Mouse (Mus musculus) neural tube, embryonic 13.5 days (tissue): Measurements from ENCODE around the gene Poln. TPM values are rescaled to one million over a fixed set of nuclear protein-coding genes. Genes with fewer than 3 reads are reported as not detected.

Experiments
- ATAC-seq: fragments of 200-750 bp; cut with Nextera tagmentation; 2 replicates; pipeline ENCODE4 v1.8.0; 2017; ENCODE audit warnings: low read depth, mild to moderate bottlenecking, moderate TSS enrichment, moderate library complexity
- H3K27ac ChIP-seq: fragments of 300-500 bp; sonication (generic); replicated peaks from 2 replicates; pipeline ENCODE4 v1.5.1; 2015; ENCODE audit warnings: moderate library complexity, mild to moderate bottlenecking, inconsistent platforms
- H3K27me3 ChIP-seq: fragments of 300-500 bp; sonication (generic); 2 replicates; pipeline ENCODE4 v1.6.1; 2015; ENCODE audit warnings: mild to moderate bottlenecking, inconsistent platforms
- H3K36me3 ChIP-seq: fragments of 300-500 bp; sonication (generic); 2 replicates; pipeline ENCODE4 v1.6.1; 2015; ENCODE audit warnings: mild to moderate bottlenecking, inconsistent platforms
- H3K4me1 ChIP-seq: fragments of 300-500 bp; sonication (generic); replicated peaks from 2 replicates; pipeline ENCODE4 v1.6.1; 2015; ENCODE audit warnings: inconsistent platforms
- H3K4me2 ChIP-seq: fragments of 300-500 bp; sonication (generic); 2 replicates; pipeline ENCODE4 v1.6.1; 2015; ENCODE audit warnings: inconsistent platforms, mild to moderate bottlenecking, moderate library complexity
- H3K4me3 ChIP-seq: fragments of 300-500 bp; sonication (generic); 2 replicates; pipeline ENCODE4 v1.5.1; 2015; ENCODE audit warnings: mild to moderate bottlenecking, inconsistent platforms
- H3K9ac ChIP-seq: fragments of 300-500 bp; sonication (generic); 2 replicates; pipeline ENCODE4 v1.6.1; 2015; ENCODE audit warnings: moderate library complexity, mild to moderate bottlenecking, inconsistent platforms
- H3K9me3 ChIP-seq: fragments of 300-500 bp; sonication (generic); 2 replicates; pipeline ENCODE4 v1.6.1; 2016; ENCODE audit warnings: inconsistent platforms
- WGBS: fragments of 180-500 bp; shearing (Covaris S2); methylation state at CpG from one replicate; pipeline ENCODE4 v1.1.7; 2015; 5-methylcytosine and 5-hydroxymethylcytosine counted together
- polyA plus RNA-seq: library from polyadenylated mRNA; unstranded; fragments of >200 nt; fragmentation: Nextera tagmentation; extraction: Ambion mirVana; gene quantifications from 2 replicates; pipeline ENCODE4 v1.2.1, GENCODE M21; 2015

Gene Poln
- polyA plus RNA-seq, 1 experiment from 2014 or later = 0.29 TPM

- H3K4me3 ChIP-seq = peak overlapping the region; percentile 78
- no peaks in the 10 kb centered on the region for H3K27me3 ChIP-seq
- ATAC-seq = no peak
- peaks cover 37% of the 10 kb centered on the region for H3K4me1 ChIP-seq
- H3K27ac ChIP-seq = peak overlapping the region; percentile 91
- peak overlapping the region; percentile 67 for H3K9ac ChIP-seq
- H3K4me2 ChIP-seq = peak overlapping the region; percentile 72
- no peaks in the 10 kb centered on the region for H3K9me3 ChIP-seq
- 86% methylated on average over 3 of the region's 3 CpGs for WGBS
- peaks cover 26% of the 10 kb centered on the region for H3K36me3 ChIP-seq
These were observed 706 bp upstream of the Poln start for GRCm38 (mm10) chr5:34169954-34170353.

GRCm38 (mm10) chr5:34167857-34168256, 1.4 kb downstream of the Poln start:
- Histone ChIP-seq H3K27me3 (no peaks in the 10 kb centered on the region), H3K4me3 (no peak overlapping the region), H3K27ac (no peak overlapping the region), H3K36me3 (peaks cover 16% of the 10 kb centered on the region), H3K4me2 (peak overlapping the region; percentile 2; the same call in 1 of the 2 replicates), H3K9ac (no peak overlapping the region), H3K4me1 (peaks cover 44% of the 10 kb centered on the region), H3K9me3 (no peaks in the 10 kb centered on the region)
- ATAC-seq = no peak
- 76% methylated on average over 4 of the region's 4 CpGs for WGBS

GRCm38 (mm10) chr5:34165793-34166192, 3.5 kb downstream of the Poln start:
- no peak overlapping the region for H3K9ac ChIP-seq
- no peaks in the 10 kb centered on the region for H3K9me3 ChIP-seq
- peaks cover 43% of the 10 kb centered on the region for H3K4me1 ChIP-seq
- 87% methylated on average over 4 of the region's 4 CpGs for WGBS
- no peak overlapping the region for H3K27ac ChIP-seq
- H3K27me3 ChIP-seq = no peaks in the 10 kb centered on the region
- H3K4me3 ChIP-seq = no peak overlapping the region
- H3K36me3 ChIP-seq = peaks cover 13% of the 10 kb centered on the region
- no peak overlapping the region for H3K4me2 ChIP-seq
- ATAC-seq = no peak

- ATAC-seq = no peak
- no peak overlapping the region for H3K27ac ChIP-seq
- H3K4me3 ChIP-seq = no peak overlapping the region
- H3K4me2 ChIP-seq = no peak overlapping the region
- peaks cover 3% of the 10 kb centered on the region; the same call in 1 of the 2 replicates for H3K36me3 ChIP-seq
- H3K9me3 ChIP-seq = no peaks in the 10 kb centered on the region
- no peak overlapping the region for H3K9ac ChIP-seq
- H3K4me1 ChIP-seq = no peaks in the 10 kb centered on the region
- H3K27me3 ChIP-seq = no peaks in the 10 kb centered on the region
These were observed 20.8 kb downstream of the Poln start for GRCm38 (mm10) chr5:34148476-34148875.

- no peak overlapping the region for H3K27ac ChIP-seq
- WGBS = 91% methylated on average over 3 of the region's 3 CpGs
- H3K27me3 ChIP-seq = no peaks in the 10 kb centered on the region
- ATAC-seq = no peak
- H3K9me3 ChIP-seq = no peaks in the 10 kb centered on the region
- H3K4me2 ChIP-seq = no peak overlapping the region
- H3K4me3 ChIP-seq = no peak overlapping the region
- no peaks in the 10 kb centered on the region for H3K4me1 ChIP-seq
- H3K36me3 ChIP-seq = no peaks in the 10 kb centered on the region
- no peak overlapping the region for H3K9ac ChIP-seq
These were observed 21.7 kb downstream of the Poln start for GRCm38 (mm10) chr5:34147554-34147953.

- Histone ChIP-seq H3K27me3 (no peaks in the 10 kb centered on the region), H3K27ac (no peak overlapping the region), H3K4me1 (no peaks in the 10 kb centered on the region), H3K36me3 (no peaks in the 10 kb centered on the region), H3K4me2 (no peak overlapping the region), H3K4me3 (no peak overlapping the region), H3K9ac (no peak overlapping the region), H3K9me3 (no peaks in the 10 kb centered on the region)
- ATAC-seq = no peak
- 0% methylated on average over 1 of the region's 1 CpGs for WGBS
These were observed 29.5 kb downstream of the Poln start for GRCm38 (mm10) chr5:34139751-34140150.

GRCm38 (mm10) chr5:34132731-34133130, 36.5 kb downstream of the Poln start:
- WGBS = 81% methylated on average over 2 of the region's 2 CpGs
- ATAC-seq = no peak
- Histone ChIP-seq H3K27ac (no peak overlapping the region), H3K9ac (no peak overlapping the region), H3K4me3 (no peak overlapping the region), H3K4me1 (no peaks in the 10 kb centered on the region), H3K36me3 (no peaks in the 10 kb centered on the region), H3K27me3 (no peaks in the 10 kb centered on the region), H3K4me2 (no peak overlapping the region), H3K9me3 (no peaks in the 10 kb centered on the region)

GRCm38 (mm10) chr5:34124131-34124530, 45.1 kb downstream of the Poln start:
- no peak overlapping the region for H3K9ac ChIP-seq
- no peak for ATAC-seq
- H3K27ac ChIP-seq = no peak overlapping the region
- no peaks in the 10 kb centered on the region for H3K4me1 ChIP-seq
- 44% methylated on average over 1 of the region's 1 CpGs for WGBS
- H3K36me3 ChIP-seq = no peaks in the 10 kb centered on the region
- H3K9me3 ChIP-seq = no peaks in the 10 kb centered on the region
- H3K27me3 ChIP-seq = no peaks in the 10 kb centered on the region
- no peak overlapping the region for H3K4me2 ChIP-seq
- H3K4me3 ChIP-seq = no peak overlapping the region

- H3K4me2 ChIP-seq = no peak overlapping the region
- no peak overlapping the region for H3K9ac ChIP-seq
- no peaks in the 10 kb centered on the region for H3K4me1 ChIP-seq
- H3K36me3 ChIP-seq = no peaks in the 10 kb centered on the region
- no peak overlapping the region for H3K27ac ChIP-seq
- no peak for ATAC-seq
- no peaks in the 10 kb centered on the region for H3K27me3 ChIP-seq
- WGBS = 83% methylated on average over 3 of the region's 3 CpGs
- no peak overlapping the region for H3K4me3 ChIP-seq
- no peaks in the 10 kb centered on the region for H3K9me3 ChIP-seq
These were observed 50.0 kb downstream of the Poln start for GRCm38 (mm10) chr5:34119121-34119856.

GRCm38 (mm10) chr5:34105681-34106080, 63.6 kb downstream of the Poln start:
- Histone ChIP-seq H3K4me3 (no peak overlapping the region), H3K4me1 (no peaks in the 10 kb centered on the region), H3K9me3 (no peaks in the 10 kb centered on the region), H3K4me2 (no peak overlapping the region), H3K27ac (no peak overlapping the region), H3K9ac (no peak overlapping the region), H3K27me3 (no peaks in the 10 kb centered on the region), H3K36me3 (no peaks in the 10 kb centered on the region)
- WGBS = 72% methylated on average over 1 of the region's 1 CpGs
- ATAC-seq = no peak

GRCm38 (mm10) chr5:34097333-34097732, 71.9 kb downstream of the Poln start:
- no peak overlapping the region for H3K4me2 ChIP-seq
- H3K9ac ChIP-seq = no peak overlapping the region
- no peaks in the 10 kb centered on the region; the same call in 1 of the 2 replicates for H3K27me3 ChIP-seq
- H3K27ac ChIP-seq = no peak overlapping the region
- H3K4me1 ChIP-seq = no peaks in the 10 kb centered on the region
- no peak overlapping the region for H3K4me3 ChIP-seq
- WGBS = 30% methylated on average over 1 of the region's 1 CpGs
- no peak for ATAC-seq
- no peaks in the 10 kb centered on the region for H3K9me3 ChIP-seq
- H3K36me3 ChIP-seq = no peaks in the 10 kb centered on the region

- ATAC-seq = no peak
- Histone ChIP-seq H3K27ac (no peak overlapping the region), H3K4me3 (no peak overlapping the region), H3K4me2 (no peak overlapping the region), H3K36me3 (no peaks in the 10 kb centered on the region), H3K9me3 (no peaks in the 10 kb centered on the region), H3K4me1 (no peaks in the 10 kb centered on the region), H3K9ac (no peak overlapping the region), H3K27me3 (no peaks in the 10 kb centered on the region; the same call in 1 of the 2 replicates)
- WGBS = 88% methylated on average over 2 of the region's 2 CpGs
These were observed 76.2 kb downstream of the Poln start for GRCm38 (mm10) chr5:34093021-34093420.

- ATAC-seq = no peak
These were observed 136.7 kb downstream of the Poln start for GRCm38 (mm10) chr5:34032520-34032919.

More at GRCm38 (mm10) chr5:34032520-34032919, 136.7 kb downstream of the Poln start:
- Histone ChIP-seq H3K27me3 (no peaks in the 10 kb centered on the region), H3K4me1 (peaks cover 14% of the 10 kb centered on the region), H3K9me3 (no peaks in the 10 kb centered on the region), H3K9ac (no peak overlapping the region), H3K36me3 (no peaks in the 10 kb centered on the region), H3K4me2 (no peak overlapping the region), H3K27ac (no peak overlapping the region), H3K4me3 (no peak overlapping the region)
- WGBS = 61% methylated on average over 3 of the region's 3 CpGs
